Mouse (Mus musculus) v-Abl transformed pro-B cells (cell line): ENCODE measurements at regions not wholly inside any gene's neighbourhood (a gene's known extent, or its start where the extent isn't known, plus 50 kb on each side); places are given as distances from the start of the nearest gene placed in this dataset.

Source experiments
- in situ Hi-C, 2 experiments: fragments of 400-800 bp; cut with MboI; formaldehyde crosslinking; loops; one replicate each; pipeline ENCODE4 v1.15.1; 2025; ENCODE audit not compliant: unreplicated experiment in 2 of 2

GRCm38 (mm10) chr13:107093683-107094082 is 71.8 kb upstream of the Kif2a start:
- in situ Hi-C loops = loop anchor here (10.0 kb wide), 2 partner anchors 69 to 99 kb away; partner anchors contain the start of gene Kif2a (in 1 of the 2)

GRCm38 (mm10) chr13:107088198-107088597 is 66.3 kb upstream of the Kif2a start:
- in situ Hi-C loops = no loop called here

GRCm38 (mm10) chr13:107087355-107087754 is 65.4 kb upstream of the Kif2a start:
- in situ Hi-C loops = no loop called here

- in situ Hi-C loops = no loop called here
Observed at GRCm38 (mm10) chr13:107078085-107078484, 56.2 kb upstream of the Kif2a start.

- in situ Hi-C loops = no loop called here
Observed at GRCm38 (mm10) chr13:107074917-107075316, 53.0 kb upstream of the Kif2a start.

GRCm38 (mm10) chr13:107073039-107073620 is 51.2 kb upstream of the Kif2a start:
- in situ Hi-C loops = no loop called here

- in situ Hi-C loops = no loop called here
Observed at GRCm38 (mm10) chr13:107072345-107073038, 50.6 kb upstream of the Kif2a start.
